Mouse (Mus musculus) embryo, embryonic 11 days (tissue): ENCODE data around the gene Rab21.

Experiments used
- DNase-seq: peaks from one replicate; pipeline ENCODE4 v3.0.0-alpha.2; 2015

The Rab21 gene

DNA sequence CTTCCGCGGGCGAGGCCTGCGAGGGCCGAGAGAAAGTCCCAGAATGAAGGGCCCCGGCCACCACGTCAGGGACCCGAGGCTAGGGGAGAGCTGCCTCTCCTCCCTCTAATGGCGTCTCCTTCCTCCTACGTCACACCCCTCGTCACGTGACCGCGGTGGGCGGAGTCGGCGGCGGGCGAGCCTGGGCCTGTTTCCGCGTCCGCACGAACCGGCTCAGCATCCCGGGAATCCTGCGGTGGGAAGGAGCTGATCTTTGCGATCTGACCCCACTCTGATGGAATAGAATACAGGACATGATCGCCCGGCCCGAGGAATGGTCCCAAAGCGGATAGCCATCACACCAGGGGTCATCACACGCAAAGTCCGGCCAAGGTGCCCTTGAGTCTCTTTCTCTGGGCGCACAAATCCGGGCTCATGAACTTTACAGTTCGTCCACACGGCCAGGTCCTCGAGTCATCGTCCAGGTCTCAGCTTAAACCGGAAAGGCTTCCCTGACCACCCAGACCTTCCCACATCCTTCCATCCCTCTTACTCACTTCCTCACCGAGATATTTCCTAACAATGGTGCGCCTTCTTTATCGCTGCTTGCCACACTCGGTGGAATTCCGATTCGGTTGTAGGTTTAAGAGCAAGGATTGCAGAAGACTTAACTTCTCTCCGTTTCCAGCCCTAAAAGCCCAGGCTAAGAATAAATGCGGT, at the start of gene Rab21:
TSS of gene Rab21 (minus strand) at position 122 of the 699 bp plus-strand sequence.
- peak; percentile 94 for DNase-seq

DNA sequence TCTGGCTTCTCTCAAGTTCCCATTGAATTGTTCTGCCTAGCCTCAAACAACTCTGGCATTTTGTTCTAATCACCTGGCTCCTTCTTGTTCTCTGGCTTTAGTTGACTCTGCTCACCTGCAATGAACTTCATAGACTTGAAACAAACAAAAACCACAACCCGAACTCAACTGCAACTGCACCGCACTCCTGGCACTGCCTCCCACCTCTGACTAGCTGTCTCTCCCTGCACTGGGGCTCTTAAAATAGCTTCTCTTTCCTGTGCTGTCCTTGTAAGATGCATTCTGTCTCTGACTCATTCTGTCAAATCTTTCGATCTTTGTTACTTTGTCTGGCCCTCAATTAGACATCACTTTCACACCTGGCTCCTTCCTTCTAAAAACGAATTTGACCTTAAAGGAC, 47.8 kb upstream of the Rab21 start:
- DNase-seq, result no peak

- DNase-seq, result no peak
Measured at GRCm38 (mm10) chr10:115362623-115362964, 47.2 kb upstream of the Rab21 start.

GRCm38 (mm10) chr10:115361840-115362622, 46.6 kb upstream of the Rab21 start, which contains the start of gene Tmem19:
Gene Tmem19, minus strand, starts transcription at chr10:115362501.
- DNase-seq, result peak; percentile 98

- no peak for DNase-seq
Measured at GRCm38 (mm10) chr10:115359066-115359465, 43.7 kb upstream of the Rab21 start.

DNA sequence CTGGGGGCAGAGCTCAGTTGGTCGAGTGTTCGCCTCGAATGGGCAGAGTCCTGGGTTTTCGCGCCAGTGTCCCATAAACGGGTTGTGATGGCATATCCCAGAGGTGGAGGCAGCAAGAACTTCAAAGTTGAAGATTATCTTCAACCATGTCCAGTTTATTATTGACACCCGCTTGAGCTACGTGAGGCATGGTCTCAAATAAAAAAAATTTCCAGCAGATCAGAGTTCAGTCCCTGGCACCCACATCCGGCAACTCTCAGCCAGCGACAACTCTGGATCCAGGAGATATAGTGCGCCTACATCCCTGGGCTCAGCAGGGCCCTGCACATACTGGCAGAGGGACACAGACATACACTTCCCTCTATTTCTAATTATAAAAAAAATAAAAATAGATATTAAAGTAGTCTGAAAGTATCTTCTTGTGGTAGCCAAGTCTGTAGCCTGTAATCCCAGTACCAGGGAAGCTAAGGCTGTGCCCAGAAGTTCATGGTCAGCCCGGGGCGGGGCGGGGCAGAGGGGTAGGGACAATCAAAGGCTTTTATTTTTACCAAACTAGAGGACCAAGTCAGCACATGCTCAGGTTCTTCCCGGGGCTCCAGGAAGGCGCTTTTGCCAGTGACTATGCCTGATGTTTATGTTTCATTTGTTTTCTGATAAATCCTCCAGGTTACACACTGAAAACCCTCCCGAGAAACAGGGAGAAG, 43.0 kb upstream of the Rab21 start:
- no peak for DNase-seq

DNA sequence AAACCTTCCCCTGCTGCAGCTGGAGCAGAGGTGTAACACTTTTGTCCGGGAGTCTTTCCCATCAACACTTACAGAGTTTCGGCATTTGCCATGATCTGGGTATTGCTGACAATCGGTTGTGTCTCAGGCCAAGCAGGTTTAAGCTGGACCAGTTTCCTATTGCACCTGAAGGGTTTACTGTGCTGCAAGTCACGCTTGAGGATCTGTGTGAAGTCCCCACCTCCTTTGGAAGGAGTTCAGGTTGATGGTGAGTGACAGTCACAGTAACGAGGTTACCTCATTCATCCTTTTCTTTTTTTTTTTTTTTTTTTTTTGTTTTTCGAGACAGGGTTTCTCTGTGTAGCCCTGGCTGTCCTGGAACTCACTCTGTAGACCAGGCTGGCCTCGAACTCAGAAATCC, 40.7 kb upstream of the Rab21 start:
- DNase-seq, result no peak

DNA sequence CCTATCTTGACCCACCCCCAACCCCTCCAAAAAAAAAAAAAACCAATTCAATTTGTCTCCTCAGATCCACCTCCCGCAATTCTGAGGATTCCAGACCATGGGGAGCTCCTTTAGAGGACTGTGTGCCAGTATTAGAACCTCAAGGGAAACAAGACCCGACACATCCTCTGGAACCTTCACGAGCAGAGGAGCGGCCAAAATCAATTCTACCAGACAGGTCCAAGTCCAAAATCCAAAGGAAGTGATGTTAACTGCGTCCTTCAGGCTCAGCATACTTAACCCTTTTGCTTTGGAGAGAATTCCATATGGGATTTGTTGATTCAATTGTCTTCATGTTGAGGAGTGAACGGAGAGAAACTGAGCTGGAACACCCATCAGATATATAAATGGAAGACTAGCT, 39.6 kb upstream of the Rab21 start:
- no peak for DNase-seq

- peak; percentile 3 for DNase-seq
Measured at GRCm38 (mm10) chr10:115354553-115354952, 39.2 kb upstream of the Rab21 start.

- no peak for DNase-seq
Measured at GRCm38 (mm10) chr10:115350810-115351397, 35.5 kb upstream of the Rab21 start.

DNA sequence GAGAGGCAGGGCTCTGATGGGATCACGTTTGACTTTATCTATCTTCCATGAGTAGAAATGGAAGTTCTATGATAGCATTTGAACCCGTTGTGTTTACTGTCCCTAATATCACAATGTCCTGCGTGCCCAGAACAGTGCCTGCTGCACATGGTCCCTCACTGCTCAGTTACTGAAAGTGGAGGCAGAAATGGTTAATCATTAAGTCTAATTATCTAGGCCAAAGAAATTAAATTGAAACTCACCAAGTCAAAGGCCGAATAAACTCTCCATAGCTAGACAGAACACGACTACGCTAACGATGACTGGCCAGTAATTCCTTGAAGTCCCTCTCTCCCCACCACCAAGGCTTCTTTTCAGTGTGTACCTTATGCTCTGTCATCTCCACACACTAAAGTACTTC, 34.1 kb upstream of the Rab21 start:
- no peak for DNase-seq

DNA sequence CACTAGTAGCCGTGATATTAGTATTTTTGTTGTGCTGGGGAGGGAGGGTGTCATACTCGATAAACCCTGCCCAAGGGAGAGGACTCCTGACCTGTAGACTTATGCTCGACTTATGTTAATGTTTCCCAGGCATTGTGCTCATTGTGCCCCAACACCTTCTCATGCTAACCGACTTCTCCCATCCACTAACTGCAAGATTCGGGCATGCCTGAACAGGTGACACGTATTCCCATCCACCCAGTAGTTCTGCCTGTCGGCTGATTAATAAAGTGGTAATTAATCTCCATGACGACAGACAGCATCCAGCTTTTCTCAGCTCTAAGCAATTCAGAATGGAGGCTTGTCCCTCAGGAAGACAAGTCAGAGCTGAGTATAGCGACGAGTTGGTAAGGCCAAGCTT, 33.6 kb upstream of the Rab21 start:
- DNase-seq, result no peak

DNA sequence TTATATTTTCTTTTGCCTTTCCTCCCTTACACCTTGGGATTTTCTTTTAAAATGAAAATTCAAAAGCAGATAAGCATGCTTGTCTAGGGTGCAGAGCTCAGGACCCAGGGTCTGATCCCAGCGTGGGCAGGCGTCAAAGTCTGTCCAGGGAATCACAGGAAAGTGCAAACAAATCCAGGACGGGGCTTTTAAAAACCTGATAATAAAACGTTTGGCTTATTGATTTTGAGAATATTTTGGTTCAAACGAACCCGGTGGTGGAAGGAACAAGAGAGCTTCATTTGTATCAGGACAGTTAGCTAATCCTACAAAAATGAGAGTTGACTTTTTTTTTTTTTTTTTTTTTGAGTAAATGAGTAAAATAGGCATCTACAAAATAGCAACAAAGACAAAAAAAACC, 32.7 kb upstream of the Rab21 start:
- DNase-seq, result no peak

DNA sequence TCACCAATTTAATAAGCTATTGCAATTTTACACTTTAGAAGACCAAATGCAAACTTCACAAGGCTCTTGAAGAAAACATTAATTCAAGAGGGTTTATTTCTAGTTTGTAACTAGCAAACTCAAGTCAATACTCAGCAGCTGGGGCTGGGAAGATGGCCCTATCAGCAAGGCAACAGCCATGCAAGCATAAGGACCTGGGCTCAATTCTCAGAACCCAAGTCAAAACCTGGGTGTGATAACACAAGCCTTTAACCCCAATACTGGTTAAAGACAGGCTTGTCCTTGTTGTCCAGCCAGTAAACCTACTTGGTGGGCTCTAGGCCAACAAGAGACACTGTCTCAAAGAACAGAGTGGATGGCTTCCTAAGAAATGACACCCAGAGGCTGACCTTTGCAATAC, 31.1 kb upstream of the Rab21 start:
- DNase-seq, result no peak

GRCm38 (mm10) chr10:115342771-115343425, 27.5 kb upstream of the Rab21 start:
- no peak for DNase-seq

DNA sequence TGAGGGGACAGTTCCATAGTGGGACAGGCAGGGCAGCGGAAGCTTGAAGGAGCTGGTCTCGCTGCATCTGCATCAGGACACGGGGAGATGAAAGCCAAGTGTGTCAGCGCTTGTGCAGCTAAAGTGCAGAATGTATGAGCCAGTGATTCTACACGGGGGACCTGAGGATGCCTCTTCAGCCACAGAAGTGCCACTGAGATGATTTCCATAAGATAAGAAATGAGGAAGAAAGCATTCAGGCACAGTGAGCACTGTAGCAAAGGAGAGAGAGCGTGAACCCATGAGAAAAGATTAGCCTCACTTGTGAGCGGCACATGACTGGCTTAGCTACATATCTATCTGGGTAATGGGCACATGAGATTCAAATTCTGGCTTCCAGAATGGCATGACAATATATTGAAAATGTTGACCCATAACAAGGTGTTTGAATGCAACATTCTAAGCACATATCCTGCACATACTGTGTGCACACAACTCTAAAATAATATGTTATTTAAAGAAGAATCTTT, 24.5 kb upstream of the Rab21 start:
- DNase-seq, result no peak

DNA sequence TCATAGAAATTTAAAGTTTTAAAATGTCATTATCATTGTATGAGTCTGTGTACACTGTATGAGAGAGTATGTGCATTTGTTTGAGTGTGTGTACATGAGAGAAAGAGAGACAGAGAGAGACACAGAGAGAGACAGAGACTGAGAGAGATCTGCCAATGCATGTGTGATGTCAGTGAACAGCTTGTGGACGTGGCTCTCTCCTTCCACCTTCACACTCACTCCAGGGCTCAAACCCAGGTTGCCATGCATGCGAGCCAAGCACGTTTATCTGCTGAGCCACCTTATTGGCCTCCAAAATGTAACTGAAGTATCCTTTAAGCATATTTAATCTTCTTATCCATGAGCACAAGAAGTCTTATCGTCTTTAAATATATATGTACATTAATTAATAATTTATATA, 21.5 kb upstream of the Rab21 start:
- no peak for DNase-seq

DNA sequence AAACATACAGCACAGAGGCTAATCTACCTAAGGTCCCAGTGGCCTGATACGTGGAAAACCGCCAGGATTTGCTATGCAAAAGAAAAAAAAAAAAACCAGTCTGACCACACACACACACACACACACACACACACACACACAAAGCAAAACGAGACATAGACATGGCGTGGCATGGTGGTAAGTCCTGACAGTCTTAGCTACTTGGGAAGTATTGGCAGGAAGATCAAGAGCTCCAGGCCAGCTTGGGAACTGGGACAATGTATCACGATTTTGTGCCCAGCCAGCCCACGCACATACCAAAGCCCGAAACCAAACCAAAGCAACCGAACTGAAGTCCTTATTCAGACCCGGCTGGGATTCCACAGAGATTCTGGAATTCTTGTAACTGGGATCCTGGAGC, 18.1 kb upstream of the Rab21 start:
- DNase-seq, result no peak

DNA sequence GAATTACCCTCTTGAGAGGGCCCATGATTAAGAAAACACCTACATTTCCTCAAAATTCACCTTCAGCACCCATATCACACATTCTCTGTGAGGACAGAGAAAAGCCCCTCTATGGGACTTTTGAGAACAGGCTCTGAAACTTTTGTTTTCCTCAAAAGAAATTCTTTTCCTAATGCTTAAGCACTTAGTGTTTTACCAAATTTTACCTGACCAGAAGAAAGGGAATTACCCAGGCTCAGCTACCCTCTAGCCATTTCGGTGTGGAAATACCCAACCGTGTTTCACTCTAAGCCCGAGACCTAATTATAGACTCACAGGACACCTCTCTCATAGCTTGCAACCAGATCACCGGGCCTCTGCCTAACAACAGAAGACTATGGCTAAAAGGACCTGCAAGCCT, 17.6 kb upstream of the Rab21 start:
- DNase-seq, result no peak

DNA sequence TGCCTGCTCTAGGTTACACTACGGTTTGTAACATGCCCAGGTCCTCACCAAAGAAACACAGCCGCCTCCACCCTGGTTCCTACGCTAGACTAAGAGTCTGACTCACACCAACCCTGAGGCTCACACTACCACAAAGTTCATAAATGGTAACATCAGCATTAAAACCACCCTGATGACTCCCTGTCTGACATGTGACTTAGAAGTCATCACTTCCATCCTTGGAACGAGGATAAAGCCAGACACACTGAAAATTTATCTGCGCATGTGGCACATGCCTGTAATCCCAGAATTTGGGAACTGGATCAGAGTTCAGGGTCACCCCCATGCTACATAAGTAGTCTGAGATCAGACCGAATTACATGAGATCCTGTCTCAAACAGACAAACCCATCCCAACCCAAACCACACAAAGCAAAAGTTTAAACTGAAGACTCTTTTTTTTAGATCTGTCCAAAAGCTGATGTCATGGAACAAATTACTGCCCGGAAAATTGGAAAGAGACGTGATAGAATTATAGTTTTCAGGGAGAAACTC, 17.1 kb upstream of the Rab21 start:
- DNase-seq, result no peak

- no peak for DNase-seq
Measured at GRCm38 (mm10) chr10:115329010-115329530, 13.7 kb upstream of the Rab21 start.

GRCm38 (mm10) chr10:115328514-115328913, 13.1 kb upstream of the Rab21 start:
- DNase-seq, result no peak
